Mouse (Mus musculus) right cerebral cortex, postnatal 25 days (tissue): Measurements from ENCODE around the gene Unc93a.
"Not testable (repeated sequence)": the region's sequence is repeated elsewhere in the genome, so short reads cannot be mapped to it uniquely, and the experiment has no call there.

Experiments used
- DNase-seq: peaks from one replicate; pipeline ENCODE4 v3.0.0; 2022

The Unc93a gene

GRCm38 (mm10) chr17:13131710-13132109 is at the start of gene Unc93a:
TSS of gene Unc93a (minus strand) at chr17:13131810.
- not testable (repeated sequence) for DNase-seq

DNA sequence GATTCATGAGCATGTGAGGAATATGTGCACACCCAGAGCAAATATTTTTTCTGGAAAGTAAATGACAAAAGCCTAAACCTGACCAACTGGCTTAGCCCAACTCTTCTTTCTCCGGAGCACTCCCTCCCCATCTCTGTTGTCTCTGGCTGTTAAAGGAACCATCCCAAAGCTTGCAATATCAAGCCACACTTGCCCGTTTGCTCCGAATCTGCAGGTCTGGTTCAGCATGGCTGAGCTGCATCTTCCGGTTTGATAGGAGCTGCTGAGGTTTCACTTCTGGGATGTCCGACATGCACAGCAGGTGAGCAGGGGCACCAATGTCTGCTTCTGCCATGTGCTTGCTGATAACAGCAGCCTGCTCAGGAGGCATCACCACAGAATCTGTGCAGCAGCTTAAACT is 48.9 kb upstream of the Unc93a start:
- not testable (repeated sequence) for DNase-seq

- not testable (repeated sequence) for DNase-seq
Observed at GRCm38 (mm10) chr17:13179021-13179420, 47.4 kb upstream of the Unc93a start.

- DNase-seq = not testable (repeated sequence)
Observed at GRCm38 (mm10) chr17:13177796-13178195, 46.2 kb upstream of the Unc93a start.

GRCm38 (mm10) chr17:13175609-13176008 is 44.0 kb upstream of the Unc93a start:
- not testable (repeated sequence) for DNase-seq

DNA sequence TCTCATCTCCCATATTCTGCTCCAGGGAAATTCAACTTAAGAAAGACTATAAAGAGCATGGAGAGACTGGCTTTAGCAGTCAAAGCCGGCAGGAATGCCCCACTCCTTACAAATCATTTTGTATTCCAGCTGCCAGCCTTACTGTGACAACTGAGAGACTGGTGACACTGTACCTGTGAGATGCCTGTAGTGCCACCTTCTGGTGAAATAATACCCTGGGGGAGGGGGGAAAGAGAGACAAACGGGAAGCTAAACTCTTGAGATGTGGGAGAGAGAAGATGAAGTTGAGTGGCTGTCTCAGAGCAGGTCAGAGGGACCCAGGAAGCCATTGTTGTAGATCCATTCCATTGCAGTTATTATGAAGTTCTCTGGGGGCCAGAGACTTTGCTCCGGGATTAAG is 42.4 kb upstream of the Unc93a start:
- DNase-seq = not testable (repeated sequence)

DNA sequence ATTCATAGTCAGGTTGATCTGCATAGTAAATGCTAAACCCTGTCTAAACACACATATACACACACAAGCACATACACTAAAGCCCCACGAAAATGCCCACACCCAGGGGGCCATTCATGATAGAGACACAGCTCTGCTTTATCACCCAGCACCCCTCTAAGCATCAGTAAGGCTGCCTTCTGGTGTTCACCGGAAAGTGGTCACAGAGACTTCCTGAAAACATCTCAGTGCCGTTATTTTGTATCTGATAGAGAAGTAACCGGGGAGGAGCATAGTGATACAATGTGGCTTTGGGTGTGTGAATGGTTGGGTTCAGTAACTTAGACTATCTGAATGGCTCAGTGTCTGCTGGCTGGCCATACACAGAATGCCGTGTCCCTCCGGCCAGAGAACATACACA is 42.0 kb upstream of the Unc93a start:
- not testable (repeated sequence) for DNase-seq

- DNase-seq = not testable (repeated sequence)
Observed at GRCm38 (mm10) chr17:13146128-13146527, 14.5 kb upstream of the Unc93a start.

- not testable (repeated sequence) for DNase-seq
Observed at GRCm38 (mm10) chr17:13144580-13145215, 13.1 kb upstream of the Unc93a start.

DNA sequence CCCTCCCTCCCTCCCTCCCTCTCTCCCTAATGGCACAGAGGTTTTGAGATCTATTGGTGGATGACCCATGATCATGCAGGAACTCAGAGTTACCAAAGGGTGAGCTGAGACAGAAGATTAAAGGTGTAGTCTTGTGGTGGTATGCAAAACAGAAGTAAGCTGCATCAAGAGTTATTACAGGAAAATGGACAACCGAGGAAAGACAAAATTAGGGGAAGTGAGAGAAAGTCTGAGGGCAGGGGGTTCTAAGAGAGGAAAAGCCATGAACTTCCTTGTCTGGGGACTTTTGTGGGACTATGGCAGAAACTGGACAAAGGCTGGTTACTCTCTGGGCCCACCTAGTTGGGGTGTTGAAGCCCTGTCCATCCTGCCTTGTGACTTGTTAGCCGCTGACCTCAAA is 11.1 kb upstream of the Unc93a start:
- DNase-seq = not testable (repeated sequence)

DNA sequence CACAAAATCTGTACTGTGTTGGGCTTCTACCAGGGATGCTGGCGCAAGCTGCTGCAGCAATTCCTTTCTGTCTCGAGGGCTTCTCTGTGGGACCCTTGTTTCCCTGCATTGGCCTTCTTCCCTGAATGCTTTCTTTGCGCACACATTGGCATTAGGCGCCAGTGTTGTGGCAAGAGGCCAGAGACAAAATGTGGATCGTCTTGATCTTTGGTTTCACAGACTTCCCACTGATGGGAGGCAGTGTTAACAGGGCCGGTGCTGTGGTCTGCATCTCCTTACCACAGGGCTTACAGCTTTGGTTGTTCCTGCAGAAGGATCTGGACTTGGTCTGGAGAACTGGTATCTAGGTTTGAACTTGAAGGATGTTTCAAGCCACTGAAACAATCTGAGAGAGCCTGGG is 3.7 kb upstream of the Unc93a start:
- DNase-seq = not testable (repeated sequence)

DNA sequence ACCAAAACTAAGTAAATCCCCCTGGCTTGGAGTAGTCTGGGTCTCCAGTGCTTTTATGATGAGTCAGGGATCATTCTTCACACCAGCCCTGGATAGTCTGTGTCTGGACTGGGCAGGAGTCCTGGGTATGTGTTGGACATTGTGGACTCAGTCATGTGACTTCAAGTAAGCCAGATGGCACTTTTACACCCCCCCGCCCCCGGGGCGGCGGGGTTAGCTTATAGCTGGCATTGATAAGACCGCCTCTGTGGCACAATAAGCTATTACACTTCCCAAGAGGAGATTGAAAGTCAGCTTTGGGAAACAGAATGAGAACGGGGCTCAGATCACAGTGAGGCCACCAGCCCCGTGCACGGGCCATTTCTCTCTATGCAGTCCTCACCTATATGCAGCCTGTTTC is 742 bp upstream of the Unc93a start:
- DNase-seq = not testable (repeated sequence)

DNA sequence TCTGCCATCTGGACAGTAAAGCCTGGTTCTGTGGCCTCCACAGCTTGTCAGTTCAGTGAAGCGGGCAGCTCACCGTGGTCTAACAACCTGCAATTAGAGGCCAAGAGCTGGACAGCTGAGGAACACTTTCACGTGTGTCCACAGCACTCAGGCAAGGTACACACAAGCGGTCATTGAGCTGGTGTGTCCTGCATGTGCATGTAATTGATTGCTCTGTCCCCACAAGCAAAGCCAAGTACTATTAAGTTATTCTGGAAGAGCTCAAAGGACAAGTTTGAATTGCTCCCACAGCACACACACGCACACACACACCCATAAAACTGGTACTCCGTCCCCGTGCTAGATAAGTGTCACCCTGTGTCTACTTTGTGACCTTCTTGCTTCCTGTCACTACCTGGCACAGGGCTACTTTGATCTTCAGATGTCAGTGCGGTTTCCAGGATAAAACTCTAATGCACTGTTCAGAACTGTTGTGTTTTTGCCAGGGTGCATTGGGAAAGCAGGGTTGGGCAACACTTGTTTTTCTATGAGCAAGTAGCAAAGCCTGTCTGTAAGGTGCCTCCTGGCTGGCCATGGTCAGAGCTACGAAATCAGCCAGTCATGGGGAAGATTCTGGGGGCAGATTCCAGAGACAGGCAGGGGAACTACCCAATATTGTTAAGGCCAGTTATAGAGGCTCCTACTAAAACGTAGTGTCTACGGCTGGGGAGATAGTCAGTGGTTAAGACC is 1.7 kb downstream of the Unc93a start:
- DNase-seq = not testable (repeated sequence)

GRCm38 (mm10) chr17:13129324-13129723 is 2.3 kb downstream of the Unc93a start:
- DNase-seq = not testable (repeated sequence)

DNA sequence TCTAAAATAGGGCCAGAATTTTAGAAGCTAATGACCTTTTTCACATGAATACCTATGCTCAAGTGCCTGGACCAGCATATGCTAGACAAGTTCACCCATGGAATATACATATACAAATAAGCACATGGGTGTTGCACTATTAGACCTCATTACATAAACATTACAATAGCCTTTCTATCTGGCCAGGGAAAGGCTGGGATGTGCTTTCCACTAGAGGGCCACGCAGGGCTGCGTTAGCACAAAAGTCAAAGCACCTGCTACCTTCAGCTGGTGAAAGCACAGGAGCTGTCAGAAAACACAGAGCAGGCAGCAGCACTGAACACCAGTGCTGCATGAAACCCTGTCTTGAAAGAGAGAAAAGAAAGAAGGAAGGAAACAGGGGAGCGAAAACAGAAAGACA is 7.4 kb downstream of the Unc93a start:
- not testable (repeated sequence) for DNase-seq

GRCm38 (mm10) chr17:13123308-13124038 is 8.1 kb downstream of the Unc93a start:
- not testable (repeated sequence) for DNase-seq

DNA sequence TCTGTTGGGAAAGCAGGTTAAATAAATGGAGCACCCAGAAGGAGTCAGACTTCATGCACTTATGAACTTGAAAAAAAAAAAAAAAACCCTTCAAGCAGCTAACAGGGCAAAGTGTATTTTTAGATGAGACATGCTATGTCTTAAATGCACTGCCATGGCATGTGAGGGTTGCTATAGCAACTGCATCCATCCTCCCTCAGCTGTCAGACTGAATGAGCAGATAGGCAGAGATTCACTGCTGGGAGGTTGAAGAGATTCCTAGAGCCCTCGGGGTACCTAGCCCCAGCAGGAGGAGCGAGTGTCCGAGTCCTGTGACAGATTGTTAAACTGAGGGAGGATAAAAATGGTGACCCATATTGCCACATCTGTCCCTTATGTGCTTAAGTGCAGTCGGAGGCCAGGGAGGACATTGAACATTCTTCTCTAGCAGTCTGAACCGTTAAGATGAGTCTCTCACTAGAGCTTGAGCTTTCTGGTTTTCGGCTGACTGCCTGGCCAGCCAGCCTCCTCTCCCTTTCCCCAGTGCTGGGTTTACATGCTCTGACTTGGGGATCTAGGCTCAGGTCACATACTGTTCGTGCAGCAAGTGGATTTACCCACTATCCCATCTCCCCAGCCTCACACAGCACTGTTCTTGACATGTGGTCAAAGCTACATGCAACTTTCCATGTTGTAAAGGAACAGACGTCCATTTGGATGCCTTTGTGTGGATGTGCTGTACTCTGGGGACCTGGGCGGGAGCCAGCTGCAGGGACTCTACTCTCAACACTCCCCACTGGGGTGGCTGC is 18.9 kb downstream of the Unc93a start:
- not testable (repeated sequence) for DNase-seq

DNA sequence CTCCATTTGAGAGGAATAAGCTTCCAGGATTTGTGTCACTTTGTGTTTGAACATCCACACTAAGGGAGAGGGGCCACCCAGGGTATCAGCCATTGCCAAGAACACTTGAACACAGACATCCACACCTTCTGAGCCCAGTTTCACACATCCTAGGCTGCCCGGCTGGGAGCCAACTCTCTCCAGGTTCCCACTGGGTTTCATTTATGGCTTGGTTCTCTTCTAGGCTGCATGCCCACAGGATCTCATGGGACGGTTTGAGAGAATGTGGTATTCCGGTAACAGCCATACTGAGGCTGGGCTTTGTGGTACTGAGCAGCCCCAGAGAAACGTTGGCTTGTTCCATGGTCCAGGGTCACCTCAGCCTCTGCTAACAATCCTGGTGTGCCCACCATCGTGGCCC is 25.0 kb downstream of the Unc93a start:
- not testable (repeated sequence) for DNase-seq

GRCm38 (mm10) chr17:13092960-13093359 is 38.6 kb downstream of the Unc93a start:
- DNase-seq = not testable (repeated sequence)

DNA sequence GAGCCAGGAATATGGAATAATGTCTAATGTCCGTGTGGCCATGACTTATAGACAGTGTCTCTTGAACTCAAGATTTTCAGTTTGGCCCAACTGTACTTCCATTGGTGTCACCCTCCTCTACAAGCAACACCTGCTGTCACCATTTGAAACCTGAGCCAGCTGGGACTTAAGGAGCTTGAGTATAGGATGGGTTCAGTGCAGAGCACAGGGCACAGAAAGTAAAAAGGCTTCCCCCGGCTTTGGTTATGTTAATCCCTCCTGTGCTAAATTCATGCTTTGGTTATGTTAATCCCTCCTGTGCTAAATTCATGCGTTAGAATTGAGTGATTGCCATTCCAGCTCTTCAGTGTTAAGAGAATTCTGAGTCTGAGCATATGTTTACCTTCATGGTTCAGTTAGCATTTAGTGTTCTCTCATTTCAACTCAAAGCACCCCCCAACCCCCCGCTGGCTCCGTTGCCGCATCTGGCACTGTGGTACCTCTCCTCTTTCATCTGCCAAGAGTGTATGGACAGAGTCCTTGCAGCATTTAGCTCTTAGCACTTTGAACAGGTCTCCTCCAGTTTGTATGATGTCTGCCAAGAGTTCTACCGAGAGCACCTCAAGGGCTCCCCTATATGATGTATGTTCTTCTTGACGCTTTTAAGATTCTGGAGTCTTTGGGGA is 39.4 kb downstream of the Unc93a start:
- DNase-seq = not testable (repeated sequence)

- DNase-seq = not testable (repeated sequence)
Observed at GRCm38 (mm10) chr17:13091510-13091909, 40.1 kb downstream of the Unc93a start.

GRCm38 (mm10) chr17:13069227-13069626 is 62.4 kb downstream of the Unc93a start:
- DNase-seq = not testable (repeated sequence)
